Mouse (Mus musculus) urinary bladder, postnatal 4 days (tissue): ENCODE measurements around the gene Psmd13.

ENCODE experiments used
- DNase-seq, 2 experiments: peaks; one replicate each; pipeline ENCODE4 v3.0.0; 2021 to 2022; ENCODE audit warnings: low spot score in 2 of 2

Gene Psmd13

DNA sequence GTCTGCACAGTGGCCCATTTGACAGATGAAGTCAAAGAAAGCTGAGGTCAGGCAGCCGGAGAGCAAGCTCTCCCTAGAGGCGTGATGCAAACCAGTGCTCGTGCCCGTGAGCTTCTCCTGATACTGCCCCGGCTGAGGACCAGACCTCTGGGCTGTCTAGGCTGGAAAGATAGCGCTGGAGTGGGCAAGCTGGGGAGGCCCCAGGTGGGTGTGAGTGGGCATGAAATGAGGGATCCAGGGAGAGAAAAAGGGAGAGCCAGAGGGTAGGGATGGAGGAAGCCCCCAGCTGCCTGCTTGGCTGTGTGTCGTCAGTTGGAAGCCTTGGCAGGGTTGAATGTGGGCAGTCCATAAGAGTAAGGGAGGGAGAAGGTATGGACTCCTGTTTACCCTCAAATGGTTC, 62.5 kb downstream of the Psmd13 start:
- DNase-seq: no peak

DNA sequence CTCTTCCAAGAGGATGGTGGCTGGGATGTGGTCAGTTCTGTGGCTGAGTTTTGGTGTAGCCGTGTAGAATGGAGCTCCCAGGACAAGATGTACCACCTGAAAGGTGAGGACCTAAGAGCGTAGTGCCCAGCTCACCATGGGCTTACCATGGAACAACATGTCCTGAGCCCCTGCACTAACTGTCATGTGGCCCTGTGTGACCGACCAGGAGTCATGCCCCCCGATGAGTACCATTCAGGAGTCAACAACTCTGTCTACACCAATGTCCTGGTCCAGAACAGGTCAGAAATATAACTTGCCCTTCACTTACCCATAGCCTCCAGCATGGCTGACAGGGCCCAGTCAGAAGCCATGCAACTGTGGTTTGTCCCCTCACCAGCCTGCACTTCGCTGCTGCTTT, 63.5 kb downstream of the Psmd13 start:
- DNase-seq: no peak

- no peak for DNase-seq
Measured at GRCm38 (mm10) chr7:140946311-140946710, 64.5 kb downstream of the Psmd13 start.

DNA sequence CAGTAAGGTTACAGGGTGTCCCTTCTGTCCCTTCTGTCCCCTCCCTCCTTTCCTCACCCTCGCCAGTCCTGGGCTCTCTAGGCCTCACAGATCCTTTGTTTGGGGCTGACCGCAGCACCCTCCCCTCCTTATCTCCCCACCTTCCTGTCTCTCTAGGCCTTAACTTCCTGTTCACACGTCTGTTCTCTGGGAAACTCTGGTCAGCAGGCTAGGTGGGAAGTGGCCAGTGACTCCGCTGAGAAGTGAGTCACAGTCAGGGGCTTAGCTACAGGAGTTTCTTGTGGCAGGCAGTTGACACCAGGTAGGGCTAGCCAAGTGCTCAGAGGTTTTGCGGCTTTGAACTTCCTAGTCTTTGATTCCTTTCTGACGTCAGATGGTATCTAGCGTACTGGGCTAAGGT, 65.2 kb downstream of the Psmd13 start:
- DNase-seq: no peak

GRCm38 (mm10) chr7:140948161-140948560, 66.4 kb downstream of the Psmd13 start:
- DNase-seq: no peak
